Mouse (Mus musculus) lung, postnatal 0 days (tissue): Measurements from ENCODE around the gene Ddah1. TPM values are rescaled to one million over a fixed set of nuclear protein-coding genes. Genes with fewer than 3 reads are reported as not detected.

ENCODE experiments used
- ATAC-seq: fragments of 200-750 bp; cut with Nextera tagmentation; 2 replicates; pipeline ENCODE4 v1.8.0; 2017; ENCODE audit warnings: moderate library complexity
- DNase-seq: peaks from one replicate; pipeline ENCODE4 v3.0.0-alpha.2; 2016; ENCODE audit warnings: low spot score
- H3K27ac ChIP-seq: fragments of 300-500 bp; sonication (generic); 2 replicates; pipeline ENCODE4 v1.5.1; 2014; ENCODE audit warnings: antibody characterized with exemption, mild to moderate bottlenecking, low read length, mixed read lengths
- H3K27me3 ChIP-seq: fragments of 300-500 bp; sonication (generic); replicated peaks from 2 replicates; pipeline ENCODE4 v1.6.1; 2014; ENCODE audit warnings: low read length, mixed read lengths; ENCODE audit not compliant: insufficient read depth
- H3K36me3 ChIP-seq: fragments of 300-500 bp; sonication (generic); 2 replicates; pipeline ENCODE4 v1.6.1; 2014; ENCODE audit warnings: low read length, mixed read lengths; ENCODE audit not compliant: insufficient read depth
- H3K4me1 ChIP-seq: fragments of 300-500 bp; sonication (generic); 2 replicates; pipeline ENCODE4 v1.6.1; 2014; ENCODE audit warnings: antibody characterized with exemption, low read depth, low read length, mixed read lengths; ENCODE audit not compliant: insufficient read depth
- H3K4me2 ChIP-seq: fragments of 300-500 bp; sonication (generic); replicated peaks from 2 replicates; pipeline ENCODE4 v1.6.1; 2014; ENCODE audit warnings: low read depth, mild to moderate bottlenecking, low read length, moderate library complexity, mixed read lengths
- H3K4me3 ChIP-seq: fragments of 300-500 bp; sonication (generic); 2 replicates; pipeline ENCODE4 v1.5.1; 2014; ENCODE audit warnings: low read depth, low read length
- H3K9ac ChIP-seq: fragments of 300-500 bp; sonication (generic); replicated peaks from 2 replicates; pipeline ENCODE4 v1.6.1; 2014; ENCODE audit warnings: low read depth, mild to moderate bottlenecking
- H3K9me3 ChIP-seq: fragments of 300-500 bp; sonication (generic); 2 replicates; pipeline ENCODE4 v1.6.1; 2016; ENCODE audit warnings: low read length, mixed read lengths
- CTCF ChIP-seq: IDR thresholded peaks from 2 replicates; pipeline ENCODE4 v1.5.1; 2016; ENCODE audit warnings: antibody characterized with exemption, mild to moderate bottlenecking
- EP300 ChIP-seq: IDR thresholded peaks from 2 replicates; pipeline ENCODE4 v1.6.1; 2016; ENCODE audit warnings: antibody characterized with exemption, mild to moderate bottlenecking, control low read depth
- WGBS: fragments of 180-500 bp; shearing (Covaris S2); extraction: QIAGEN DNeasy Blood & Tissue Kit; methylation state at CpG from one replicate; pipeline ENCODE4 v1.1.7; 2014; 5-methylcytosine and 5-hydroxymethylcytosine counted together
- polyA plus RNA-seq: library from polyadenylated mRNA; unstranded; fragments of >200 nt; fragmentation: Nextera tagmentation; extraction: Ambion mirVana; gene quantifications from 2 replicates; pipeline ENCODE4 v1.2.1, GENCODE M21; 2015

The Ddah1 gene
- polyA plus RNA-seq, 1 experiment from 2014 or later, result 20.2 TPM

GRCm38 (mm10) chr3:145841961-145842710, 83.7 kb downstream of the Ddah1 start:
- no peak for ATAC-seq
- no peak for DNase-seq

GRCm38 (mm10) chr3:145843836-145844235, 85.4 kb downstream of the Ddah1 start:
- H3K9ac ChIP-seq, result no peak overlapping the region
- 81% methylated on average over 3 of the region's 3 CpGs for WGBS
- H3K27ac ChIP-seq, result no peak overlapping the region
- no peaks in the 10 kb centered on the region for H3K9me3 ChIP-seq
- no peaks in the 10 kb centered on the region for H3K4me1 ChIP-seq
- ATAC-seq (peak; percentile 60), DNase-seq (no peak)
- TF ChIP-seq CTCF (no peak), EP300 (no peak)
- H3K36me3 ChIP-seq, result no peaks in the 10 kb centered on the region
- H3K4me2 ChIP-seq, result no peak overlapping the region
- H3K4me3 ChIP-seq, result no peak overlapping the region
- H3K27me3 ChIP-seq, result no peaks in the 10 kb centered on the region

More at GRCm38 (mm10) chr3:145841961-145842710, 83.7 kb downstream of the Ddah1 start:
- H3K27me3 ChIP-seq, result no peaks in the 10 kb centered on the region
- no peak overlapping the region for H3K4me3 ChIP-seq
- WGBS, result 80% methylated on average over 12 of the region's 12 CpGs
- no peak overlapping the region for H3K4me2 ChIP-seq
- H3K4me1 ChIP-seq, result no peaks in the 10 kb centered on the region
- TF ChIP-seq CTCF, result no peak
- no peak for TF ChIP-seq EP300
- no peak overlapping the region for H3K9ac ChIP-seq
- no peaks in the 10 kb centered on the region for H3K9me3 ChIP-seq
- H3K36me3 ChIP-seq, result no peaks in the 10 kb centered on the region
- H3K27ac ChIP-seq, result no peak overlapping the region

- WGBS, result 73% methylated on average over 3 of the region's 3 CpGs
- Histone ChIP-seq H3K27me3 (no peaks in the 10 kb centered on the region), H3K27ac (no peak overlapping the region), H3K9me3 (no peaks in the 10 kb centered on the region), H3K36me3 (no peaks in the 10 kb centered on the region), H3K4me1 (no peaks in the 10 kb centered on the region), H3K9ac (no peak overlapping the region), H3K4me3 (no peak overlapping the region), H3K4me2 (no peak overlapping the region)
- DNase-seq (no peak), ATAC-seq (no peak)
- TF ChIP-seq EP300 (no peak), CTCF (no peak)
These were observed 86.4 kb downstream of the Ddah1 start for GRCm38 (mm10) chr3:145844891-145845290.

- Histone ChIP-seq H3K36me3 (no peaks in the 10 kb centered on the region), H3K9me3 (no peaks in the 10 kb centered on the region), H3K4me3 (no peak overlapping the region), H3K4me1 (no peaks in the 10 kb centered on the region), H3K9ac (no peak overlapping the region), H3K4me2 (no peak overlapping the region), H3K27ac (no peak overlapping the region), H3K27me3 (no peaks in the 10 kb centered on the region)
- 94% methylated on average over 2 of the region's 2 CpGs for WGBS
- ATAC-seq (no peak), DNase-seq (no peak)
- TF ChIP-seq CTCF (no peak), EP300 (no peak)
These were observed 87.8 kb downstream of the Ddah1 start for GRCm38 (mm10) chr3:145846255-145846654.

- DNase-seq (no peak), ATAC-seq (no peak)
- no peak for TF ChIP-seq CTCF
- no peak for TF ChIP-seq EP300
- Histone ChIP-seq H3K27ac (no peak overlapping the region), H3K4me3 (no peak overlapping the region), H3K27me3 (no peaks in the 10 kb centered on the region), H3K9me3 (no peaks in the 10 kb centered on the region), H3K36me3 (no peaks in the 10 kb centered on the region), H3K4me1 (no peaks in the 10 kb centered on the region), H3K9ac (no peak overlapping the region), H3K4me2 (no peak overlapping the region)
- WGBS, result 76% methylated on average over 5 of the region's 5 CpGs
These were observed 93.6 kb downstream of the Ddah1 start for GRCm38 (mm10) chr3:145852041-145852440.

- Histone ChIP-seq H3K4me1 (no peaks in the 10 kb centered on the region), H3K27ac (no peak overlapping the region), H3K4me2 (no peak overlapping the region), H3K9ac (no peak overlapping the region), H3K4me3 (no peak overlapping the region), H3K9me3 (no peaks in the 10 kb centered on the region), H3K36me3 (no peaks in the 10 kb centered on the region), H3K27me3 (no peaks in the 10 kb centered on the region)
- no peak for DNase-seq
- TF ChIP-seq EP300 (no peak), CTCF (no peak)
- WGBS, result 92% methylated on average over 4 of the region's 4 CpGs
- no peak for ATAC-seq
These were observed 94.3 kb downstream of the Ddah1 start for GRCm38 (mm10) chr3:145852800-145853199.
